Mouse (Mus musculus) limb, embryonic 10.5 days (tissue): Measurements from ENCODE around the gene Flt1. TPM values are rescaled to one million over a fixed set of nuclear protein-coding genes. Genes with fewer than 3 reads are reported as not detected.

Experiments used
- DNase-seq: peaks from one replicate; pipeline ENCODE4 v3.0.0-alpha.2; 2017; ENCODE audit warnings: low spot score
- H3K27ac ChIP-seq: fragments of 300-500 bp; sonication (generic); 2 replicates; pipeline ENCODE4 v1.5.1; 2016; ENCODE audit warnings: mild to moderate bottlenecking
- H3K27me3 ChIP-seq: fragments of 300-500 bp; sonication (generic); 2 replicates; pipeline ENCODE4 v1.6.1; 2016; ENCODE audit warnings: low read depth, mild to moderate bottlenecking; ENCODE audit not compliant: poor library complexity, severe bottlenecking
- H3K36me3 ChIP-seq: fragments of 300-500 bp; sonication (generic); 2 replicates; pipeline ENCODE4 v1.6.1; 2016; ENCODE audit warnings: mild to moderate bottlenecking, moderate library complexity
- H3K4me1 ChIP-seq: fragments of 300-500 bp; sonication (generic); 2 replicates; pipeline ENCODE4 v1.6.1; 2016
- H3K4me3 ChIP-seq: fragments of 300-500 bp; sonication (generic); 2 replicates; pipeline ENCODE4 v1.5.1; 2016; ENCODE audit warnings: mild to moderate bottlenecking, moderate library complexity
- H3K9me3 ChIP-seq: fragments of 300-500 bp; sonication (generic); replicated peaks from 2 replicates; pipeline ENCODE4 v1.6.1; 2016; ENCODE audit warnings: mild to moderate bottlenecking
- WGBS: fragments of 180-500 bp; shearing (Covaris S2); methylation state at CpG from one replicate; pipeline ENCODE4 v1.1.7; 2016; 5-methylcytosine and 5-hydroxymethylcytosine counted together
- polyA plus RNA-seq: library from polyadenylated mRNA; unstranded; fragments of >200 nt; fragmentation: Nextera tagmentation; extraction: Ambion mirVana; gene quantifications from 2 replicates; pipeline ENCODE4 v1.2.1, GENCODE M21; 2016

The Flt1 gene
- polyA plus RNA-seq, 1 experiment from 2014 or later, result 12.1 TPM

DNA sequence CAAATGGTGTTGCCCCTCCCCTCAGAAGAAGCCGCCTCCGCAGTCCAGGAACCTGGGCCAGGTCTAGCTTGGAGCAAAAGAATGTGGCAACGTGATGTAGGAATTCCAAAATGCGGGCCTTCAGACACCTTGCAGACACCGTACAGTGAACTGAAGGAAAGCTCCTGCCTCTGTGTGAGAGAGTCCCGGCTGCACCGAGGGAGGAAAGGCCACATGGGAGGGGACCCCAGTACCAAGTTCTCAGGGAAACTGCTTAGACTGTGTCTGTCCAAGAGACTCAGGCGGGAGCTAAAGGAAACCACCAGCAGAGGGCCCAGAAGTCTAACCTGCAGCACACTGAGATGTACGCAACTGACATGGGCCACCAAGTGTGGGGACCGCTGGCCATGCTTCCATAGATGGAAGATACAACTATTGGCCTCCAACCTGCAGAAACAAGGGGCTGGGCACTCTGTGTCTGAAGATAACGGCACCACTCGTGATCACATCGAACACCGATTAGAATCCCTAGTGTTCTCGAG is 9.1 kb downstream of the Flt1 start:
- no peak for DNase-seq
- no peaks in the 10 kb centered on the region for H3K36me3 ChIP-seq
- no peak overlapping the region for H3K4me3 ChIP-seq
- H3K9me3 ChIP-seq, result no peaks in the 10 kb centered on the region
- no peak overlapping the region for H3K27ac ChIP-seq
- H3K27me3 ChIP-seq, result peaks cover 68% of the 10 kb centered on the region
- WGBS, result 74% methylated on average over 15 of the region's 15 CpGs
- H3K4me1 ChIP-seq, result no peaks in the 10 kb centered on the region

DNA sequence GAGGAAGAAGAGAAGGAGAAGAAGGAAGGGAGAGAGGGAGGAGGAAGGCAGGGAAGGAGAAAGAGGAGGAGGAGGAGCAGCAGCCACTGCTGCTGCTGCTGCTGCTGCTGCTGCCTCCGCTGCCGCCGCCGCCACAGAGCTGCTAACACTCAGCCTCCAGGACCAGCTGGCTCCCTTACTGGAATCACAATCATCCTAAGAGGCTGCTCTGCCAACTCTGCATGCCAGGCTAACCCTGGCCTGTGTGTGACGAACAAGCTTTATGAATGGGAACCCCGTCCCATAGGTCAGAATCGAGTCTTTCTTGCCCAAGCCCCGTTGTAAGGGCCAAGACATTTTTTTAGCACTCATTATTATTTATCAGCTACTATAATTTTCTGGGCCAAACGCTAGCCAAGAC is 9.5 kb downstream of the Flt1 start:
- peaks cover 64% of the 10 kb centered on the region for H3K27me3 ChIP-seq
- H3K36me3 ChIP-seq, result no peaks in the 10 kb centered on the region
- DNase-seq, result no peak
- no peaks in the 10 kb centered on the region for H3K9me3 ChIP-seq
- no peak overlapping the region for H3K4me3 ChIP-seq
- H3K27ac ChIP-seq, result no peak overlapping the region
- 78% methylated on average over 9 of the region's 9 CpGs for WGBS
- no peaks in the 10 kb centered on the region for H3K4me1 ChIP-seq

DNA sequence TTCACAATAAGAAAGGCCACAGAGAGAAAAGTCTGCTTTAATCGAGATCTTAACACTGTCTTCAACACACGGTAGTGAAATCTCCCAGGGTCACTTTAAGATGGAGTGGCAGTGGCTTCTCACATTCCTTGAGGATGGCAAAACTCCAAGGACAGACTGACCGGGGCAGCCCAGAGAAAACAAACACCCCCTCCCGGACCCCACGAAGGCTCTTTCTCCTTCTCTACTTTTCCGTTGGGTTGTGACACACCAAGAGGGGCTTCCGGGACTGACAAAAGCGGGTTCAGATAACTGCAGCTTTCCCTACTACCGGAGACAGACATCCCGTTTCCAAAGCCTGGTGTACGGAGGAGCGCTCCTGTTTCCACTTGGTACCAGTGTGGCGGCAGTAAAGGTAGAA is 10.4 kb downstream of the Flt1 start:
- H3K36me3 ChIP-seq, result no peaks in the 10 kb centered on the region
- no peaks in the 10 kb centered on the region for H3K9me3 ChIP-seq
- no peak overlapping the region for H3K4me3 ChIP-seq
- DNase-seq, result no peak
- peaks cover 55% of the 10 kb centered on the region for H3K27me3 ChIP-seq
- WGBS, result 89% methylated on average over 13 of the region's 13 CpGs
- H3K4me1 ChIP-seq, result no peaks in the 10 kb centered on the region
- H3K27ac ChIP-seq, result no peak overlapping the region

DNA sequence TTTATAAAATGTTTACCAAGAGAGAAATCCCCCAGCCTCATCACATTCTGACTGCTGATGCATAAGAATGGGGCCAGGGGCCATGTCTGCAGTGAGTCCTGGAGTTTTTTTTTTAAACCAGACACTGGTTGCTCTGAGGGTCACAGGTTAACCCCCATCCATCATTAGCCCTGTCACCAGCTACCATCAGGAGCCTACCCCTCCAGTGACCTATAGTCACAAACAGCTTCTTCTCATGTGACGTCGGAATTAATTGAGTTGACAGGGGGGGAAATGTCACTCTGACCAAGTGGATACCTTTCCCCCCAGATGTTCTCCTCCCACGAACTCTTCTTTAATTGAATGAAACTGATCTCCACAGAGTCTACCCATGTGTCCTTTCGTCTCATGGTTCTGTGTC is 17.3 kb downstream of the Flt1 start:
- Histone ChIP-seq H3K27ac (no peak overlapping the region), H3K9me3 (no peaks in the 10 kb centered on the region), H3K4me3 (no peak overlapping the region), H3K27me3 (no peaks in the 10 kb centered on the region), H3K4me1 (peaks cover 13% of the 10 kb centered on the region; the same call in 1 of the 2 replicates), H3K36me3 (no peaks in the 10 kb centered on the region)
- WGBS, result 28% methylated on average over 4 of the region's 4 CpGs
- no peak for DNase-seq

DNA sequence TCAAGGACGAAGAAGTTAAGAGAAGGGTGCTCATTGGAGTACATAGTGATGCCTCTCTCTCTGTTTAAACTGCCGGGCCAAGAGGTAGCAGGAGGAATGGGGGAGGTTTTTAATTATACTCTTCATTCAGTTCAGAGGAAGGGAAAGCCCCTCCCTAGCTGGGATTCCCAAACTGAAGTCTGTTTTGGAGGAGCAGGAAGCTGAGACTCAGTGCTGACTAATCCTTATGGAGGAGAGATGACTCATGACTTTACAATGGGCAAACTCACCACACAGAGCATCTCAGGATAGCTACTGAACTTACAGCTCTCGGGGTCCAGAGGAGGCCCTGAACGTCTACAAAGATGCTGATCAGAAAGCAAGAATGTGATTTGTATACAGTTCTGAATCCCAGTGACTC is 18.3 kb downstream of the Flt1 start:
- no peak for DNase-seq
- WGBS, result 52% methylated on average over 4 of the region's 4 CpGs
- H3K27ac ChIP-seq, result no peak overlapping the region

DNA sequence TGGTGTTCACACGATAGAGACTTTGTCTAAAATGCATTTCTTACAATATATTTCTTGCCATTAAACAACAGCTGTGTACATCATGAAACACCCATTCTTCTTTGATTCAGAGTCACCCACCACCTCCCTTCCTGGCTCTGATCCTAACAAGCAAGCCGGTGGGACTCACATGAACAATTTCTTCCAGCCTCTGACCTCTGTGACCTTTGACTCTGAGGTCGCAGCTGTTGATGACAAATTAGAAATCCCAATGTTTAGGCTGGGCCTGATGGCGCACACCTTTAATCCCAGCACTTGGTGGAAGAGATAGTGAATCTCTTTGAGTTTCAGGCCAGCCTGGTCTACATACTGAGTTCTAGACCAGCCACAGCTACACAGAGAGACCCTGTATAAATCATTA is 20.9 kb downstream of the Flt1 start:
- no peak overlapping the region for H3K4me3 ChIP-seq
- no peaks in the 10 kb centered on the region for H3K9me3 ChIP-seq
- DNase-seq, result no peak
- H3K36me3 ChIP-seq, result no peaks in the 10 kb centered on the region
- 41% methylated on average over 4 of the region's 4 CpGs for WGBS
- no peak overlapping the region for H3K27ac ChIP-seq
- peaks cover 13% of the 10 kb centered on the region; the same call in 1 of the 2 replicates for H3K4me1 ChIP-seq
- no peaks in the 10 kb centered on the region for H3K27me3 ChIP-seq

More for the DNA sequence above, 18.3 kb downstream of the Flt1 start:
- H3K4me1 ChIP-seq, result peaks cover 13% of the 10 kb centered on the region; the same call in 1 of the 2 replicates
- H3K27me3 ChIP-seq, result no peaks in the 10 kb centered on the region
- no peaks in the 10 kb centered on the region for H3K9me3 ChIP-seq
- H3K4me3 ChIP-seq, result no peak overlapping the region
- H3K36me3 ChIP-seq, result no peaks in the 10 kb centered on the region

DNA sequence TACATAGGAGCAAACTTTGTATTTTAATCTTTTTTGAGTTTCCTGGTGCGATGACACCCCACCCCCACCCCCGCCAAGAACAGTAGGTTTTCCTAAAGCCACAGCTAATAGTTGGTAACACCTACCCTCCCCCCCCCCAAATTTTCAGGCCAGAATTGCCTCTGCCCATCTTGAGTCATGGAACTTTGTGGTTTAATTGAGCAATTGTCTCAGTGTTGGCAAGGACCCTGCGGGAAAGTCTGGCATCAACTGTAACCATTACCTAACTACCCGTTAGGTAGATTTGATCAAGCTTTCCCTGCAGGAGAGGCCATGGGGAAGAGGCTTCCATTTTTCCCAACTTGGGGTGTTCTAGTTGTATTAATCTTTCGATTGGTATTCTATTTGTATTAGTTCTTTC is 23.4 kb downstream of the Flt1 start:
- DNase-seq, result no peak
- H3K27me3 ChIP-seq, result no peaks in the 10 kb centered on the region
- H3K4me3 ChIP-seq, result no peak overlapping the region
- 90% methylated on average over 5 of the region's 5 CpGs for WGBS
- no peak overlapping the region for H3K27ac ChIP-seq
- no peaks in the 10 kb centered on the region for H3K36me3 ChIP-seq
- peaks cover 10% of the 10 kb centered on the region for H3K4me1 ChIP-seq
- no peaks in the 10 kb centered on the region for H3K9me3 ChIP-seq

DNA sequence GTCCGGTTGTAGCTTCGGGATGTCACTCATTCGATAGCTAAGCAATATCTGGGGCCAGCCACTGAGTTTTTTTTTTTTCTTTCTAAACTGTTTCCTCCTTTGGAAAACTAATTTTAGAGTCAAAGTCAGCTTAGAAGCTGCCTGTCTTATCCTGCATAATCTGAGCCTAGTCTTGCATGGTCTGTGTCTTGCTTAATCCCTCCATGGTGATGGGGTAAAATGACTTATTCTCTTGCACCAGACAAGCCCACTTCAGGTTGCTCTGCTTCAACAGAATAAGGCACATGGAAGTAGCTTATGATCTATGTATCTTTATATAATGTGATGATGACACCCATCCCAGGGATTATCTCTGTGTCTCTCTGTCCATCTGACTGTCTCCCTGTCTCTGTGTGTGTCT is 24.8 kb downstream of the Flt1 start:
- H3K36me3 ChIP-seq, result no peaks in the 10 kb centered on the region
- peaks cover 5% of the 10 kb centered on the region; the same call in 1 of the 2 replicates for H3K27me3 ChIP-seq
- no peak overlapping the region for H3K4me3 ChIP-seq
- 93% methylated on average over 3 of the region's 3 CpGs for WGBS
- peaks cover 6% of the 10 kb centered on the region; the same call in 1 of the 2 replicates for H3K4me1 ChIP-seq
- no peak for DNase-seq
- no peak overlapping the region for H3K27ac ChIP-seq
- H3K9me3 ChIP-seq, result no peaks in the 10 kb centered on the region

DNA sequence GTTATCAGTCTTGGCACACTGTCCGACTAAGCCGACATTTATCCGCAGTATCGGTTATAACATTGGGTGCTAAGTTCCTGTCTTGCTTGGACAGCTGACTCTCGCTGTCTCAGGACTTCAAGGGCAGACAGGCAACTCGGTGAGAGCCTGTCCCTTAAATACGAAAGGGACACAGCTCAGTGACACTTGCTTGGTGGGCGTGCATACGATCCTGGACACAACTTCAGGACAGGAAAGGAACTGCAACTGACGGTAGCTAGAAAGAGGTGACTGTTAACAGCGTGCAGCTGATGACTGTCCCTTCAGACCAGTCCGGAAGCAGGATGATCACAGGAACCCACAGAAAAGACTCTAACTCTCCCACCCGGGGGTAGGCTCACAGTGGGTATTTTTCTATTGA is 27.8 kb downstream of the Flt1 start:
- WGBS, result 47% methylated on average over 13 of the region's 13 CpGs
- H3K4me1 ChIP-seq, result peaks cover 2% of the 10 kb centered on the region; the same call in 1 of the 2 replicates
- H3K4me3 ChIP-seq, result no peak overlapping the region
- no peak overlapping the region for H3K27ac ChIP-seq
- no peak for DNase-seq
- no peaks in the 10 kb centered on the region for H3K36me3 ChIP-seq
- H3K9me3 ChIP-seq, result no peaks in the 10 kb centered on the region
- H3K27me3 ChIP-seq, result peaks cover 5% of the 10 kb centered on the region; the same call in 1 of the 2 replicates

DNA sequence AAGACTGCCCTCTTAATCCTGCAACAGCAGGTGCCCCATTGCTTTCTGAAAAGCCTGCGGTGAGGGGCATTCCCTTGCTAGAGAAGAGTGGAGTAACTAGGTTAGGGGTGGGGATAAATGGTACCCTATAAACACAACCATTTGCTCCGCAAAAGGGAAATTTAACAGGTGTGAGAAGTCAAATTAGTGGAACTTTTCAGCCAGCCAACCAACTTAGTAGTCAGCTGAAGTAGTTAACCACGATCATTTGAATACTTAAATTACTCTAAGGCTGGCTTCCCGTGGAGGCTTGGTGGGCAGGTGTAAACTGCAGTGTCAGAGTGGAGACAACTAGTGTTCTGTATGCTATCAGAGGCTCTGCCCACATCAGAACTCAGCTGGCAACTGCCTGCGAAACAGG is 28.6 kb downstream of the Flt1 start:
- peaks cover 5% of the 10 kb centered on the region; the same call in 1 of the 2 replicates for H3K27me3 ChIP-seq
- 28% methylated on average over 5 of the region's 5 CpGs for WGBS
- no peak overlapping the region for H3K27ac ChIP-seq
- H3K4me1 ChIP-seq, result peaks cover 2% of the 10 kb centered on the region; the same call in 1 of the 2 replicates
- no peak for DNase-seq
- H3K36me3 ChIP-seq, result no peaks in the 10 kb centered on the region
- H3K9me3 ChIP-seq, result no peaks in the 10 kb centered on the region
- no peak overlapping the region for H3K4me3 ChIP-seq

DNA sequence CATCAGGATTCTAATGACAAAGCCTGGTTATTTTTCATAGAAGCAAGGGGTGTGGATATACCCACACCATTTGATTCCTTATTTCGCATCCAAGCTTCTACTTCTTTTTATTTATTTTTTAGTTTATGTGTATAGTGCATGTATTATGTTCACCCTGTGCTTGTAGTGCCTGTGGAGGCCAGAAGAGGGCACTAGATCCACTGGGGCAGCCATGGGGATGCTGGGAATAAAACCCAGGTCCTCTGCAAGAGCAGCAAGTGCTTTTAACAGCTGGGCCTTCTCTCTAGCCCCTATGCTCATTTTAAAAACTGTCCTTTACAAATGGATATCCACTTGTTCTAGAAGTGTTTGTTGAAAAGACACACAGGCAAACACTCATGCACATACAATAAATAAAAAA is 33.2 kb downstream of the Flt1 start:
- H3K9me3 ChIP-seq, result no peaks in the 10 kb centered on the region
- peaks cover 5% of the 10 kb centered on the region; the same call in 1 of the 2 replicates for H3K27me3 ChIP-seq
- no peak for DNase-seq
- no peaks in the 10 kb centered on the region for H3K4me1 ChIP-seq
- H3K27ac ChIP-seq, result no peak overlapping the region
- H3K4me3 ChIP-seq, result no peak overlapping the region
- WGBS, result 93% methylated on average over 1 of the region's 1 CpGs
- H3K36me3 ChIP-seq, result no peaks in the 10 kb centered on the region

DNA sequence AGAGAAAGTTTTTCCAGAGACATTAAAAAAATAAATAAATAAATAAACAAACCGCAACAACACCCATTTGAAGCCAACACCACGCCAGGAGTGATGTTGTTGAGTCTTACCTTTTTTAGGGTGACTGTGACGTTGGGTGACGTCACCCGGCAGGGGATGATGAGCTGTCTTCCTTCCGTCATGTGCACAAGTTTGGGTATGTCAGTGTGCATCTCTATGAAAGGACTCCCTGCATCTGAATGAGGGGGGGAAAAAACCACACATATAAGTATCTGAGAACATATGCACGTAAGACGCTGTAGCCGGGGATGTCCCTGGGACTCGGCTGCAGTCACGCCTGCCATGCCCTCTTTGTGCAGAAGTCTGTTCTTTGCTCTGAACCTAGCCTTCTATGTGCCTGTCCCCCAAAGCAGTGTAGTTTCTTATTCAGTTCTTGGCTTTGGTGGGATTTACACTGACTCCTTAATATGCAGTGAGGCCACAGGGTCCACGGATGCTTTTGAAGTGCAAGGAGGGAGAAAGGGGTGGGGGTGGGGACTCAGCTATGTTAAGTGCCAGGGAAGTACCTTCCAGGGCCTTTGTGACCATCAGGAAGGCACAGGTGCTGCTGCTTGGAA is 42.0 kb downstream of the Flt1 start:
- Histone ChIP-seq H3K4me3 (no peak overlapping the region), H3K36me3 (no peaks in the 10 kb centered on the region), H3K27ac (no peak overlapping the region), H3K9me3 (no peaks in the 10 kb centered on the region), H3K27me3 (no peaks in the 10 kb centered on the region), H3K4me1 (0 out of 2 replicates have a peak, but pooled peaks cover 2% of the 10 kb centered on the region)
- 89% methylated on average over 12 of the region's 12 CpGs for WGBS
- DNase-seq, result no peak

DNA sequence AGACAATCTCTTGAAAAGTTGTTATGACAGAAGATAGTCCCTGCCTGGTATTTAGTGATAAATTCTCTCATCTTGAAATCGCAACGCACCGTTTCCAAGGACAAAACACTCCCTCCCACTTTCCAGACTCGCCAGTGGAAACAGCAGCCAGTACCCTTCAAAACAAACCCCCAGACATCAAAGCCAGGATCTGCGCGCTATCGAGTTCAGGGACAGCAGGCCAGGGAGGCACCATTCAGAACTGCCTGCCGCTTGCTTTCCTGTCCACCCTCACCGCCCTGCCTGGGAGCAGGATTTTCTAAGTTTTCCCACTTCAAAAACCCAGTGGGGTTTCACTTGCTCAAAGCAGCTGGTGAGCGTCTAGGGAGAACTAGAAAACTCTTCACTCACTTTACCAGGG is 44.6 kb downstream of the Flt1 start:
- WGBS, result 43% methylated on average over 10 of the region's 10 CpGs

More for the DNA sequence above, 44.6 kb downstream of the Flt1 start:
- Histone ChIP-seq H3K27me3 (no peaks in the 10 kb centered on the region), H3K27ac (no peak overlapping the region), H3K36me3 (no peaks in the 10 kb centered on the region), H3K4me3 (no peak overlapping the region), H3K4me1 (0 out of 2 replicates have a peak, but pooled peaks cover 2% of the 10 kb centered on the region), H3K9me3 (no peaks in the 10 kb centered on the region)
- DNase-seq, result no peak
